Mouse (Mus musculus) frontal cortex, adult 2 months (tissue): ENCODE measurements at regions not wholly inside any gene's neighbourhood (a gene's known extent, or its start where the extent isn't known, plus 50 kb on each side); places are given as distances from the start of the nearest gene placed in this dataset.

Source experiments
- DNase-seq, 2 experiments: peaks; one replicate each; pipeline ENCODE4 v3.0.0; 2022; ENCODE audit warnings: low spot score in 1 of 2; ENCODE audit errors: extremely low spot score in 1 of 2

- DNase-seq: no peak
Observed at GRCm38 (mm10) chr8:88470931-88471455, 50.2 kb upstream of the Nkd1 start.
